Mouse (Mus musculus) cerebellum, adult 2 months (tissue): ENCODE measurements around the gene Camk1g.

ENCODE experiments used
- CTCF ChIP-seq: fragments of 200-500 bp; IDR thresholded peaks from 2 replicates; pipeline ENCODE4 v1.5.1; 2011; ENCODE audit warnings: low read depth, mild to moderate bottlenecking, control low read depth, low read length, moderate library complexity, borderline replicate concordance; ENCODE audit not compliant: insufficient read depth
- POLR2A ChIP-seq: fragments of 200-500 bp; IDR thresholded peaks from 2 replicates; pipeline ENCODE4 v1.6.1; 2011; ENCODE audit warnings: low read length, control low read depth, borderline replicate concordance; ENCODE audit not compliant: insufficient read depth

DNA sequence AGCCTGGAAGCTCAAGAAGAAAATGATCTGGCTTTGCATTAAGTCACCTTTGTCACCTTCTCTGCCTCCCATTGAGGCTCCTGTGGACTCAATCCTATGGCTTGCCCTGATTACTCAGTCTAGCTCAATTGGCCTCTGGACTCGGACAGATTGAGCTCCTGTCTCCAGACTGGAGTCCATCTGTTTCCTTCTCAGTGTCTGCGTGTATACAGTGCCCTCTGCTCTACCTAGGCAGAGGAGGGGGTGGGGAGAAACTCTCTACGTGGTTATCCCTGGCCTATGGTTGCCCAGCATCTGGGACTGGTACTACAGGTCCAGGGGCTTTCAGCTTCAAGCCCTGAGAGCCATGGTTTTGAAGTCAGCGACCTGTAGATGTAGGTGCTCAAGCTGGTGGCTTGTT is 26.2 kb downstream of the Camk1g start:
- TF ChIP-seq POLR2A (no peak), CTCF (no peak)
